Mouse (Mus musculus): Measurements from ENCODE around the gene Gm20388. TPM values are rescaled to one million over a fixed set of nuclear protein-coding genes. Genes with fewer than 3 reads are reported as not detected.

The Gm20388 gene
- polyA plus RNA-seq, 1 experiment from 2014 or later: not detected

DNA sequence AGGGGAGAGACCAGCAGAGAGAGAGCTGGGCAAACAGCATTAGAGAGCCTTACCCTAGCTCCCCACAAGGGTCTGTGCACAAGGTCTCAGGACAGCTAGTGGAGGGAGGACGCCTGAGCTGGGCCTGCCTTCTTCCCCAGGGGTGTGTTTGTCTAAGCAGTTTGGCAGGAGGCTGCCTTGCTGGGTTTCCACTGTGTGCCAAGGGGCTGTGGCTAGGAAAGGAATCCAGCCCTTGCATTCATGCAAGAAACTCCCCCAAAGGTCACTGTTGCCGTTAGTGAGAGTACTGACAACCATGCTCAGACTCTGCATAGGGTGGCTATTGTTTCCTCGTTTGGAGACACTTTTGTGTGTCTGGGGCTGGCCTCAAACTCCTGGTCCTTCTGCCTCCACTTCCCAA is 1055.9 kb downstream of the Gm20388 start:
- H3K27ac ChIP-seq (replicated peaks in 1 of 2; ENCODE audit: control insufficient read depth in 1 of 2, insufficient read depth in 1 of 2, low read depth in 2 of 2, low read length in 2 of 2): no peak overlapping the region
- H3K4me3 ChIP-seq (ENCODE audit: control insufficient read depth in 1 of 2, insufficient read depth in 1 of 2, low read depth in 1 of 2, low read length in 2 of 2): no peak overlapping the region
- H3K36me3 ChIP-seq (ENCODE audit: control insufficient read depth, insufficient read depth, low read length): no peaks in the 10 kb centered on the region
- no peaks in the 10 kb centered on the region for H3K9me3 ChIP-seq (ENCODE audit: control insufficient read depth, low read length)
- H3K4me1 ChIP-seq (ENCODE audit: control insufficient read depth in 2 of 2, insufficient read depth in 2 of 2, low read length in 2 of 2): peaks cover under 1 to 1% of the 10 kb centered on the region in 2 experiments; a peak in 1 of 4 replicates
- H3K4me2 ChIP-seq (ENCODE audit: low read length): no peak overlapping the region
- 37% methylated on average over 3 of the region's 3 CpGs for WGBS
- ATAC-seq (ENCODE audit: insufficient number of reproducible peaks, insufficient read depth, low FRiP score, low read depth): no peak
- H3K27me3 ChIP-seq (ENCODE audit: control insufficient read depth, insufficient read depth, low read length): peaks cover 60% of the 10 kb centered on the region
- H3K9ac ChIP-seq (ENCODE audit: low read length): no peak overlapping the region

DNA sequence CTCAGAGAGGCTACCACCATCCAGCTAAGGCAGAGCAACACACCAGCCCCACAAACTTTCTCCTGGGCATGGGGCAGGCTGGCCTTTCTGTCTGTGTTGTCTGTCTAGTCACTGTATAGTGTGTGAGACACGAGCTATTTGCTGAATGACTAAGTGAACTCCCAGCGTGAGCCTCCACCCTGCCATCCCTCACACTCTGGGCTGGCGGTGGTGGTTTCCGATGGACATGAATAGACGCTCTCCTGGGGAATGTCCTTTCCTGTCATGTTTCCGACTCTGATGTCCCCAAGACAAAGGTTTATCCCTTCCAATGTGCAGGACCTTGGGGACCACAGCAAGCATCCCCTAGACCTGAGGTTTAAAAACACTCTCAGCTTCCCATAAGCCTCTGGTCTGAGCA is 1057.7 kb downstream of the Gm20388 start:
- Histone ChIP-seq H3K9me3 (ENCODE audit: control insufficient read depth, low read length) (no peaks in the 10 kb centered on the region), H3K27ac (replicated peaks in 1 of 2; ENCODE audit: control insufficient read depth in 1 of 2, insufficient read depth in 1 of 2, low read depth in 2 of 2, low read length in 2 of 2) (no peak overlapping the region), H3K27me3 (ENCODE audit: control insufficient read depth, insufficient read depth, low read length) (peaks cover 54% of the 10 kb centered on the region), H3K9ac (ENCODE audit: low read length) (no peak overlapping the region), H3K4me3 (ENCODE audit: control insufficient read depth in 1 of 2, insufficient read depth in 1 of 2, low read depth in 1 of 2, low read length in 2 of 2) (no peak overlapping the region), H3K4me2 (ENCODE audit: low read length) (no peak overlapping the region), H3K36me3 (ENCODE audit: control insufficient read depth, insufficient read depth, low read length) (no peaks in the 10 kb centered on the region), H3K4me1 (ENCODE audit: control insufficient read depth in 2 of 2, insufficient read depth in 2 of 2, low read length in 2 of 2) (peaks cover 8 to 12% of the 10 kb centered on the region in 2 experiments; a peak in 2 of 4 replicates)
- 34% methylated on average over 6 of the region's 6 CpGs for WGBS
- ATAC-seq (ENCODE audit: insufficient number of reproducible peaks, insufficient read depth, low FRiP score, low read depth): no peak

DNA sequence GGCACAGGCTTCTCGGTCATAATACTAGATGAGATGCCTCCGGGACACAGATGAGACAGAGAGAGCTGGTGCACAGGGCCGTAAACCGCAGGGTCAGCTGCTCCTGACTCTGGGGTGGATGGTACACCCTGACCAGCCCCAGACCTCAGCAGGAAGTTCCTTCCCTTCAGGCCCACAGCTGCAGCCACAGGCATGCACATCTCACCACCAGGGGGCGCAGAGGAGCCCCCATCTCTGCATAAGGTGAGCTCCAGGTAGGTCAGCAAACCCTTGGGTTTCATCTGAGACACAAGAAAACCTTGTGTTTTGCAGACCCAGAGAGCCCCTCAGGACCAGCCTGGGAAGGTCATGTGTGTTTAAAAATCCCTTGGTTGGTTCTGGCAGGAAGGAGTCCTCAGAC is 1059.7 kb downstream of the Gm20388 start:
- Histone ChIP-seq H3K36me3 (ENCODE audit: control insufficient read depth, insufficient read depth, low read length) (no peaks in the 10 kb centered on the region), H3K27me3 (ENCODE audit: control insufficient read depth, insufficient read depth, low read length) (peaks cover 61% of the 10 kb centered on the region), H3K4me1 (ENCODE audit: control insufficient read depth in 2 of 2, insufficient read depth in 2 of 2, low read length in 2 of 2) (peaks cover 8 to 12% of the 10 kb centered on the region in 2 experiments; a peak in 2 of 4 replicates), H3K9me3 (ENCODE audit: control insufficient read depth, low read length) (no peaks in the 10 kb centered on the region), H3K4me2 (ENCODE audit: low read length) (no peak overlapping the region), H3K27ac (replicated peaks in 1 of 2; ENCODE audit: control insufficient read depth in 1 of 2, insufficient read depth in 1 of 2, low read depth in 2 of 2, low read length in 2 of 2) (no peak overlapping the region), H3K4me3 (ENCODE audit: control insufficient read depth in 1 of 2, insufficient read depth in 1 of 2, low read depth in 1 of 2, low read length in 2 of 2) (no peak overlapping the region), H3K9ac (ENCODE audit: low read length) (no peak overlapping the region)
- no peak for ATAC-seq (ENCODE audit: insufficient number of reproducible peaks, insufficient read depth, low FRiP score, low read depth)
- WGBS: 36% methylated on average over 5 of the region's 5 CpGs

DNA sequence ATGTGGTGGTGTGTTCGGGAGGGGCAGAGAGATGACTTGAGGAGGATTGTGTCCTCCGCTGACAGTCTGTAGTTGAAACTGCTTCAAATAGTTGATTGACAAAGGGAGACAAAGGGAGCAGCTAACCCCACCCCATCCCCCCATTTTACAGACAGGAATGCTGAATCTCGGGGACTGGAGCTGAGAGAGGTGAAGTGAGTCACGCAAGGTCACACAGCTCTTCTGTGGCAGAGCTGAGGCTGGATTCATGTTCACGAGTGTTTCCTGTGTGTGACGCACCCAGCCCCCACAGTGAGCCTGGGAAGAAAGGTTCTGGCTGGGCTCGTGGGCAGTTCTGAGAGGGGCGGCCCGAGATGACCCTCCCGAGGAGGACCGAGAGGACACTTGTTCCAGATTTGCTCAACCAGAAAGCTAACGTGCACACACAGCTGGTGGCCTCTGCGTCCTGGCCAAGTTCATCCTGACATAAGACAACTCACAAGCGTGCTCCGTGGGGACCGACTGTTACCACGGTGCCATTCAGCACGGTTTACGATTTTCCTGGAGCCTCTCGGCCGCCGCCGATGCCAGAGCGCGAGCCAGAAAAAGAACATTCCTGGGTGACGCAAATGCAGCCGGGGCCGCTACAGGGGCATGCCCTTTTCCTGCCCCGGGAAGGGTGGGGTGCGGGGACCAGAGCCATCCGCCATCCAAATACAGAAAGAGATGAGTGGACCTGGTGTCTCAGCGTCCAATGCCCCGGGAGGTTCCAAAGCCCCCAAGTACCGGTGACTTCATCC is 1061.2 kb downstream of the Gm20388 start:
- ATAC-seq (ENCODE audit: insufficient number of reproducible peaks, insufficient read depth, low FRiP score, low read depth): 0 out of 2 replicates have a peak, but pooled peaks have one; percentile 4
- peaks cover 50% of the 10 kb centered on the region for H3K27me3 ChIP-seq (ENCODE audit: control insufficient read depth, insufficient read depth, low read length)

DNA sequence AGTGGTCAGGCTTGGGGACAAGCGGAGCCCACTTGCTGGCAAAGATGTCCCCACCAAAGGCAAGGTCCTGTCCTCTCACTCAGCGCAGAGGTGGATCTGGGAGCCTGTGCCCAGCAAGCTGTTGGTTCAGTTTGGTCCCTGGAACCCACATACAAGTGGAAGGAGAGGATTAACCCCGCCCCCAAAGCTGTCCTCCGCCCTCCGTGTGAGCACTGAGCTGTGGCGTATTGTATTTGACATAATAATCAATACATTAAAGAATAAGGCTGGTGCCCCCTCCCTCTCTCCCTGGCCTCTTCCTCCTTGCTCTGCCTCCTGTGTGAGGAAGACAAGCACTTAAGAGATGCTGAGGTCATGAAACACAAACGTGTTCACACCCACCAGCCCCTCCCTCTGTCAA is 1062.4 kb downstream of the Gm20388 start:
- H3K4me1 ChIP-seq (ENCODE audit: control insufficient read depth in 2 of 2, insufficient read depth in 2 of 2, low read length in 2 of 2): peaks cover 8 to 12% of the 10 kb centered on the region in 2 experiments; a peak in 2 of 4 replicates
- 24% methylated on average over 7 of the region's 7 CpGs for WGBS
- H3K36me3 ChIP-seq (ENCODE audit: control insufficient read depth, insufficient read depth, low read length): no peaks in the 10 kb centered on the region
- no peak overlapping the region for H3K9ac ChIP-seq (ENCODE audit: low read length)
- peak overlapping the region; percentile 71 for H3K4me2 ChIP-seq (ENCODE audit: low read length)
- no peaks in the 10 kb centered on the region for H3K9me3 ChIP-seq (ENCODE audit: control insufficient read depth, low read length)
- no peak for ATAC-seq (ENCODE audit: insufficient number of reproducible peaks, insufficient read depth, low FRiP score, low read depth)
- no peak overlapping the region for H3K4me3 ChIP-seq (ENCODE audit: control insufficient read depth in 1 of 2, insufficient read depth in 1 of 2, low read depth in 1 of 2, low read length in 2 of 2)
- peaks cover 43% of the 10 kb centered on the region for H3K27me3 ChIP-seq (ENCODE audit: control insufficient read depth, insufficient read depth, low read length)
- H3K27ac ChIP-seq (replicated peaks in 1 of 2; ENCODE audit: control insufficient read depth in 1 of 2, insufficient read depth in 1 of 2, low read depth in 2 of 2, low read length in 2 of 2): no peak overlapping the region

More for the DNA sequence above, 1061.2 kb downstream of the Gm20388 start:
- peak overlapping the region; percentile 71 for H3K4me2 ChIP-seq (ENCODE audit: low read length)
- peak overlapping the region; percentile 39 to 40 for H3K4me3 ChIP-seq (ENCODE audit: control insufficient read depth in 1 of 2, insufficient read depth in 1 of 2, low read depth in 1 of 2, low read length in 2 of 2)
- no peaks in the 10 kb centered on the region for H3K36me3 ChIP-seq (ENCODE audit: control insufficient read depth, insufficient read depth, low read length)
- peak overlapping the region; percentile 50 for H3K9ac ChIP-seq (ENCODE audit: low read length)
- 13% methylated on average over 33 of the region's 34 CpGs for WGBS
- peaks cover 8 to 12% of the 10 kb centered on the region in 2 experiments; a peak in 2 of 4 replicates for H3K4me1 ChIP-seq (ENCODE audit: control insufficient read depth in 2 of 2, insufficient read depth in 2 of 2, low read length in 2 of 2)
- no peaks in the 10 kb centered on the region for H3K9me3 ChIP-seq (ENCODE audit: control insufficient read depth, low read length)
- H3K27ac ChIP-seq (replicated peaks in 1 of 2; ENCODE audit: control insufficient read depth in 1 of 2, insufficient read depth in 1 of 2, low read depth in 2 of 2, low read length in 2 of 2): no peak overlapping the region

DNA sequence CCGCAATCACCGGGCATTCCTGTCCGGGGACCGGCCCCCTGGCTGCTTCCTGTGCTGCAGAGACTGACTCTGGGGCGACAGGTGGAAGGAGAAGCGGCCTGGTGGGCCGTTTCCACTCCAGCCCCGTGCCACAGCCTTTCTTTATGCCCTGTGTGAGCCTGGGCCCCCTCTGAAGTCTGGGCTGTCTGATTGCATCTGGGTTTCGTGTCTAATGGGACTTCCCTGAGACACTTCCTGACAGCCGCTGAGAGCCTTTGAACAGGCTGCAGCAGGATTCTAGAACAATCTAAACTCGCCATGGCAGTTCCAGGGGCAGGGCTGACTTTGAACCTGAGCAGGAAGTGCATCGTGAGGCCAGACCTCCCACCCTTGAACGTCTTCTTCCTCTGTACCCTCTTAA is 1066.5 kb downstream of the Gm20388 start:
- no peak overlapping the region for H3K4me2 ChIP-seq (ENCODE audit: low read length)
- no peak overlapping the region for H3K27ac ChIP-seq (replicated peaks in 1 of 2; ENCODE audit: control insufficient read depth in 1 of 2, insufficient read depth in 1 of 2, low read depth in 2 of 2, low read length in 2 of 2)
- peaks cover 30% of the 10 kb centered on the region for H3K27me3 ChIP-seq (ENCODE audit: control insufficient read depth, insufficient read depth, low read length)
- no peaks in the 10 kb centered on the region for H3K36me3 ChIP-seq (ENCODE audit: control insufficient read depth, insufficient read depth, low read length)
- H3K9ac ChIP-seq (ENCODE audit: low read length): no peak overlapping the region
- no peaks in the 10 kb centered on the region for H3K9me3 ChIP-seq (ENCODE audit: control insufficient read depth, low read length)
- WGBS: 61% methylated on average over 13 of the region's 13 CpGs
- no peak overlapping the region for H3K4me3 ChIP-seq (ENCODE audit: control insufficient read depth in 1 of 2, insufficient read depth in 1 of 2, low read depth in 1 of 2, low read length in 2 of 2)
- H3K4me1 ChIP-seq (ENCODE audit: control insufficient read depth in 2 of 2, insufficient read depth in 2 of 2, low read length in 2 of 2): peaks cover 3 to 7% of the 10 kb centered on the region in 2 experiments; a peak in 2 of 4 replicates
- no peak for ATAC-seq (ENCODE audit: insufficient number of reproducible peaks, insufficient read depth, low FRiP score, low read depth)

DNA sequence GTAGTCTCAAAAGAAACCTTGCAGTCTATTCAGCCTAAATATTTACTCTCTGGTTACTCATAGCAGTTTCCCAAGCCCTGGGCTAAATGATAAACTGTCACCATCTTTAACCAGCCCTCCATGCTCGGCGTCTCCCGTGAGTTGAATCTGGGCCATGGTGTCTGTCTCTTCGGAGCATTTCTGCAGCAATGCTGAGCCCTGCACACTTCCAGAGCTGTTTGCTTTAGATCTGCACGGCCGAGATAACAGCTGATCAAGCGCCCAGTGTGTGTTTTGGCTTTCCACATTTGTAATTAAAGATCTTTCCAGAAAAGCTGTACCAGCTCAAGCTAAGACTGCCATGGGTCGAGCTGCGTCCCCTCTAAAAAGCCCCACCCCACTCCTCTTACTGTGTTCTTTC is 1068.6 kb downstream of the Gm20388 start:
- H3K9ac ChIP-seq (ENCODE audit: low read length): no peak overlapping the region
- no peaks in the 10 kb centered on the region for H3K9me3 ChIP-seq (ENCODE audit: control insufficient read depth, low read length)
- no peaks in the 10 kb centered on the region for H3K36me3 ChIP-seq (ENCODE audit: control insufficient read depth, insufficient read depth, low read length)
- H3K27ac ChIP-seq (replicated peaks in 1 of 2; ENCODE audit: control insufficient read depth in 1 of 2, insufficient read depth in 1 of 2, low read depth in 2 of 2, low read length in 2 of 2): no peak overlapping the region
- no peak for ATAC-seq (ENCODE audit: insufficient number of reproducible peaks, insufficient read depth, low FRiP score, low read depth)
- H3K4me3 ChIP-seq (ENCODE audit: control insufficient read depth in 1 of 2, insufficient read depth in 1 of 2, low read depth in 1 of 2, low read length in 2 of 2): no peak overlapping the region
- peaks cover 22% of the 10 kb centered on the region for H3K27me3 ChIP-seq (ENCODE audit: control insufficient read depth, insufficient read depth, low read length)
- H3K4me1 ChIP-seq (ENCODE audit: control insufficient read depth in 2 of 2, insufficient read depth in 2 of 2, low read length in 2 of 2): peaks cover 4 to 9% of the 10 kb centered on the region in 2 experiments
- 26% methylated on average over 9 of the region's 9 CpGs for WGBS
- H3K4me2 ChIP-seq (ENCODE audit: low read length): no peak overlapping the region

Data from heart, embryonic 14.5 days (tissue).